Mouse (Mus musculus): ENCODE measurements around the gene Gm20388.

Gene Gm20388

GRCm38 (mm10) chr8:122640825-122641224 is 2730.2 kb downstream of the Gm20388 start:
- in situ Hi-C loops (cut with MboI) = no loop called here

- in situ Hi-C loops (cut with MboI) = no loop called here
Measured at GRCm38 (mm10) chr8:122641406-122641805, 2730.8 kb downstream of the Gm20388 start.

GRCm38 (mm10) chr8:122642071-122642470 is 2731.4 kb downstream of the Gm20388 start:
- in situ Hi-C loops (cut with MboI) = no loop called here

- in situ Hi-C loops (cut with MboI) = no loop called here
Measured at GRCm38 (mm10) chr8:122644175-122644954, 2733.7 kb downstream of the Gm20388 start.

GRCm38 (mm10) chr8:122646337-122646736 is 2735.7 kb downstream of the Gm20388 start:
- in situ Hi-C loops (cut with MboI) = no loop called here

GRCm38 (mm10) chr8:122648192-122648970 is 2737.7 kb downstream of the Gm20388 start:
- in situ Hi-C loops (cut with MboI) = no loop called here

GRCm38 (mm10) chr8:122651326-122651921 is 2740.8 kb downstream of the Gm20388 start:
- in situ Hi-C loops (cut with MboI) = no loop called here

- in situ Hi-C loops (cut with MboI) = no loop called here
Measured at GRCm38 (mm10) chr8:122652643-122653042, 2742.0 kb downstream of the Gm20388 start.

GRCm38 (mm10) chr8:122654768-122655167 is 2744.1 kb downstream of the Gm20388 start:
- in situ Hi-C loops (cut with MboI) = no loop called here

GRCm38 (mm10) chr8:122656056-122656999 is 2745.7 kb downstream of the Gm20388 start:
- in situ Hi-C loops (cut with MboI) = no loop called here

GRCm38 (mm10) chr8:122658149-122658806 is 2747.6 kb downstream of the Gm20388 start:
- in situ Hi-C loops (cut with MboI) = no loop called here

GRCm38 (mm10) chr8:122658807-122659160 is 2748.1 kb downstream of the Gm20388 start:
- in situ Hi-C loops (cut with MboI) = no loop called here

- in situ Hi-C loops (cut with MboI) = no loop called here
Measured at GRCm38 (mm10) chr8:122660022-122660421, 2749.4 kb downstream of the Gm20388 start.

- in situ Hi-C loops (cut with MboI) = no loop called here
Measured at GRCm38 (mm10) chr8:122661138-122661537, 2750.5 kb downstream of the Gm20388 start.

- in situ Hi-C loops (cut with MboI) = no loop called here
Measured at GRCm38 (mm10) chr8:122661894-122662293, 2751.3 kb downstream of the Gm20388 start.

- in situ Hi-C loops (cut with MboI) = no loop called here
Measured at GRCm38 (mm10) chr8:122663106-122663505, 2752.5 kb downstream of the Gm20388 start.

GRCm38 (mm10) chr8:122663670-122664069 is 2753.0 kb downstream of the Gm20388 start:
- in situ Hi-C loops (cut with MboI) = no loop called here

GRCm38 (mm10) chr8:122665221-122665620 is 2754.6 kb downstream of the Gm20388 start:
- in situ Hi-C loops (cut with MboI) = no loop called here

- in situ Hi-C loops (cut with MboI) = no loop called here
Measured at GRCm38 (mm10) chr8:122665667-122666316, 2755.2 kb downstream of the Gm20388 start.

- in situ Hi-C loops (cut with MboI) = no loop called here
Measured at GRCm38 (mm10) chr8:122666338-122666764, 2755.7 kb downstream of the Gm20388 start.
